Mouse (Mus musculus): ENCODE results near the gene Serpina3k. TPM values are rescaled to one million over a fixed set of nuclear protein-coding genes. Genes with fewer than 3 reads are reported as not detected.
"Not testable (repeated sequence)": the region's sequence is repeated elsewhere in the genome, so short reads cannot be mapped to it uniquely, and the experiment has no call there.

Gene Serpina3k
- not detected for total RNA-seq (2021)

DNA sequence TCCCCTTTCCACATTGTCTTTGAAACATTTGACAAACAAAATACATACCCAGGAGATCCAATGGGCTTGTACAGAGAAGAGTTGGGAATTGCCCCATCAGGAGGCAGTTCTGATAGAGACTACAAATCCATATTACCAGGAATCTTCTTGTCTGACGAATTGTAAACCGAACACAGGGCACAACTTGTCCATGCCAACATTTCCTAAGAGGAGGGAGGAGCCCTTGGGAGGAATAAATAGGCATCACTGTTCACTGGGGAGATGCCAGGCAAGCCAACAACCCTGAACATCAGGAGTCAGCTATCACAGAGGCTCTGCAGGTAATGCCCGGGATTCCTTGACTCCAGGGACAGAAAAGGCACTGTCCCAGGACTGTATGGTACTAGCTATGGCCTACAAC, at the start of gene Serpina3k, which contains the start of gene Serpina3m:
Gene Serpina3k, plus strand, starts transcription at position 261 of the 400 bp plus-strand sequence.
Gene Serpina3m, plus strand, starts transcription at position 261 of the 400 bp plus-strand sequence.
- DNase-seq; intact Hi-C loops (cut with DNase I): not testable (repeated sequence)

DNA sequence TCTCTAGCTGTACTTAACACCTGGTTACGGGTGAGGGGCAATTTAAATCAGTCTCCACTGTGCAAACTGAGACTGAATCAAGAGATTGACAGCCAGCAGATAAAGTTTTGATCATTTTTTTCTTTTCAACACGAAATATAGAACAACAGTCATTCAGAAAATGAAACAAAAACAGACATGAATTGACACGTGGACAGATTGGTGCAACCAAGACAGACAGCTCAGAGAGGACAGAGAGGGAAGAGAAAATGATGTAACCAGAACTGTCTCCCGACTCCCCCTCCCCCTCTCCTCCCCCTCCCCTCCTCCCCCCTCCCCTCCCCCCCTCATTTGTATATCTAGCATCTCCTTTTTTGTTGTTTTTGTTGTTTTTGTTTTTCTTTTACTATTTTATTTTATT, 48.4 kb upstream of the Serpina3k start:
- no peak for DNase-seq
- intact Hi-C loops (cut with DNase I), result no loop called here

DNA sequence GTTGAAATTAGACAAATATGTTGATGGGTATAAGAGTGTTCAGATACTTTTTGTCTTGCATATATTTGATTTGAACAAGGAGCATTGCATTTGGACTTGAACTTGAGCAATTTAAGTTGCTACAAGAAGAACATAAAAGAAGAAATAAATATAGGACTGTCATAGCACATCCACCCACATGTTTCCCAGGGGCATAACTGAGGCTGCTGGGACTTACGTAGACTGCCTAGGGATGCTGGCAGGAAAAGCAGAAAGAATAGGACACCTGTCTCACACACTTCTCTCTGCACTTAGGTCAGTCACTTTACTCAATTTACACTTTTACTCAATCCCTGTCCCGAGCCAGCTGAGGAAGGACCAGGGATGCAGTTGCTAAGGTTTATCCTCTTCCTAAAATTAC, 44.3 kb upstream of the Serpina3k start:
- intact Hi-C loops (cut with DNase I), result no loop called here
- DNase-seq, result no peak

DNA sequence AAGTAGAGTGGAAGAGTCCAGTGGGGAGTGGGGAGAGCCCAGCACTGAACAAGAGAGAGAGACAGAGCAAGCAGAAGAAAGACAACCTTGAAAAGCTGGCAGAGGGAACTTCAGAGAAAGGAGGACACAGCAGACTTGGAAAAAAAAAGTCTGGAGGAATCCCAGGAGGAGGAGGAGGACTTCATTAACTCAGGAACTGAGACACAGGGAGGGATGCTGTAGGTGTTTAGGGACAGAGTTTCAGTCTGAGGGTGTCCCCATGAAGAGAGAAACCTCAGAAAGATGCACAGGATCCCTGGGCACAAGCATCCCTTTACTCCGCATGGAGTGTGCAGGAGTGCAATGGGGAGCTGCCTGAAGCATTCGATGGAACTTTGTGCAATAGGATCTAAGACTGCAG, 40.2 kb upstream of the Serpina3k start:
- DNase-seq, result no peak
- intact Hi-C loops (cut with DNase I), result no loop called here

DNA sequence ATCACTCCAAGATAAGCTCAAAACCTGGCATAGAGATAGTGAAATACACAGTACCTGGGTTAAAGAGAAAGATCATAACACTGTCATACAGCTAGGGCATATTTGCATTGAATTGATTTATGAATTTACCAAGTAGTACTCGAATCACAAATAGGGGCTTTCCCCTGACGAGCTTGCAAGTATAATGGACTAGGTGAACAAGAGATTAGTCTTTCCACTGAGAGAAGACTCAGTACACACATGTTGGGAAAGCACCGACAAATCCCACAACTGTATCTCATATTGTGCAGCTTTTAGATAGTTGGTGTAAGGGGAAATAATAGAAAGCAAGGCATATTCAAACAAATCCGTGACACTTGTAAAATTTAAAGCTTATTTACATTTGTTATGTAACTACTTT, 32.3 kb upstream of the Serpina3k start:
- intact Hi-C loops (cut with DNase I), result no loop called here
- DNase-seq, result no peak

DNA sequence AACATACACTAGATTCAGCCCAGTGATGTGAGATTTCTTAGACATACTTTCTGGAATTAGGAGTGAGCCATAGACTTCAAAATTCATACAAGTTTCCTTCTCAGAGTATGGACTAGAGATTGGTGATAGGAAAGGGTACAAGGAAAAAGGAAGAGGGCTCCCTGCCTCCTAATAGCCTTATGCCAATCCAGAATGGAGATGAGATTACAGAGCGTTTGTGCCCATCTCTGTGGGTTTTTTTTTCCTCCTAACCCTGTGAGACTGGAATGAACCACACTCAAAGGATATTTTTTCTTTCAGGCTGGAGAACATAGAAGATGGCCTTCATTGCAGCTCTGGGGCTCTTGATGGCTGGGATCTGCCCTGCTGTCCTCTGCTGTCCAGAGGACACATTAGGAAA, 24.0 kb upstream of the Serpina3k start, which contains the start of gene Serpina3j:
Gene Serpina3j, plus strand, starts transcription at position 301 of the 400 bp plus-strand sequence.
- no peak for DNase-seq
- intact Hi-C loops (cut with DNase I), result no loop called here

DNA sequence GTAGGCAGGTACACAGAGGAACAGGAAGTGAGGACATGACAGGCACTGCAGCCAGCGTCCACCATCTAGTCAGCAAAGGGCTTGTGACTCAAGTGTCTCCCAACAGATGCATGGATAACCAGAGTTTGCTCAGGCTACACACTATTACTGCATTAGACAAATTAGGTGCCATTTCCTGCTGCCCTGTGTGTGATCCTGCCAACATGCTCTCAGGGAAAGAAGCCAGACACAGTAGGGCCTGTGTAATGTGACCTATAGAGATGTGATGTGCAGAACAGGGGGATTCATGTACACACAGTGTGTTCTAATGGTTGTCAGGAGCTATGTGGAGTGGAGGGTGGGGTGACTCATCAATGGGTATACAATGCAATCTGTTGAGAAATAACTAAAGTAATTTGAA, 15.8 kb upstream of the Serpina3k start:
- intact Hi-C loops (cut with DNase I), result no loop called here
- DNase-seq, result no peak

DNA sequence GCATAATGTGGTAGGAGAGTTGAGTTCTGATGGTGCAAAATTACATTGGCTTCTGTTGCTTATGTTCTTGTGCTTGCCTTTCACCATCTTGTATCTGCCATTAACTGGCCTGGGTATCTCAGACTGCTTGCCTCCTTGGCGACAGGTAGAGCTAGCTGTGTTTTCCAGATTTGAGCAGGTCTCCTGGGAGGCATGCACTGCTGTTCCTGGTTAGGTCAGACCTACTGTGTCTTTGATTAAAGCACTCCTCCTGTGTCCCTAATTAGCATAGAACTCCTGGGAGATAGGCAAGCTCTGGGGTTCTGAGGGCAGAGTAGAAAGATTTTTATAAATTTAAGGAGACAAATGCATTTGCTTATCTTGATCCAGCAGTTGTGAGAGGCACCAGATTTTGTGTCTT, 6.6 kb upstream of the Serpina3k start:
- no peak for DNase-seq
- intact Hi-C loops (cut with DNase I), result no loop called here

DNA sequence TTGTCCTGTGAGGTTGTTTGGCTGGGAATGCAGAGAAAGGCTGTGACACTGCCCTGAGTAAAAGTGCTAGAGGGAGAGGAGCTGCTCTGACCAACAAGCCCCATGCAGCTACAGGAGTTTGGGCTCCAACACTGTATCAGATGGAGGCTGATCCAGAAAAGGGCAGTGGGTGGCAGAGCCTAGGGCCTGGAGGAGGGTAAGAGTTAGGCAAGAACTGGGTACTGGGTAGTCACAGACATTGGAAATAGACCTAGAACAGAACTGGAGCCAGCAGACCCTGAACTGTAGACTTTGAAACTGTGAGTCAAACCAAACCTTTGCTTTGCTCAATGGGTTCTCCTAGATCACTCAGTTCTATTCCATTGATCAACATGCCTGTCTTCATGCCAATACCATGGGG, 1.4 kb upstream of the Serpina3k start:
- intact Hi-C loops (cut with DNase I); DNase-seq: not testable (repeated sequence)

DNA sequence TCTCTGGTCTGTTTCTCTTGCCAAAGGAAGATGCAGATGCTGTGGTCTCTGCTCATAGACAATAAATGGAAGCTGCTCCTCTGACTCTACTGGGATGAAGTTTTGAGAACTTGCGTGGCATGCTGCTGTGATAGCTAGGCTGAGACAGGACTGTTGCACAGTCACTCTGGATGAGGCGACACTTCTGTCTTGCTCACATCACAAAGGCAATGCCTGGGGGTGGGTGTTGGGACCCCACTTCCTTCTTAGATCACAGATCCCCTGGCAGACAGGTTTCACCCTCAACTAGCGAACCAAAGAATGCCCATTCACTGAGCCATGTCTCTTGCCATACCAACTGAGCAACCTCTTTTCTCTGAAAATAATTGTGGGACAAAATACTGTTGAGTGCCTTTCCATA, 419 bp downstream of the Serpina3k start:
- DNase-seq, result no peak
- intact Hi-C loops (cut with DNase I), result no loop called here

DNA sequence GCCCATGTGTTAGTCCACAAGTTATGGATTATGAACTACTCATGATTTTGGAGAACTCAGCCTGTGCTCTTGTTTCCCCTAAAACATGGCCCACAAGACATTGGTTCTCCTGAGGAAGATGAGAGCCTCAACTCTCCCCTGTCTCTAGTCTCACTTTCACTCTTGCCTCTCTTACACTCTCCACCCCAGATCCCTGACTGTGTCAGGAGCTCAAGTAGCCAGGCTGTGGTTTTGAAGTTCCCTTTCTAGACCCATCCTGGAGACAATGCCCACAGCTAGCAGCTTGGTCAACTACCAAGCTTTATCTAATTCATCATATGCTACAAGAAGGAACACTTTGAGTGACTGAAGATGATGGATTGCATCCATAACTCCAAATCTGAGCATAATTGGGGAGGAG, 4.2 kb downstream of the Serpina3k start:
- not testable (repeated sequence) for DNase-seq

DNA sequence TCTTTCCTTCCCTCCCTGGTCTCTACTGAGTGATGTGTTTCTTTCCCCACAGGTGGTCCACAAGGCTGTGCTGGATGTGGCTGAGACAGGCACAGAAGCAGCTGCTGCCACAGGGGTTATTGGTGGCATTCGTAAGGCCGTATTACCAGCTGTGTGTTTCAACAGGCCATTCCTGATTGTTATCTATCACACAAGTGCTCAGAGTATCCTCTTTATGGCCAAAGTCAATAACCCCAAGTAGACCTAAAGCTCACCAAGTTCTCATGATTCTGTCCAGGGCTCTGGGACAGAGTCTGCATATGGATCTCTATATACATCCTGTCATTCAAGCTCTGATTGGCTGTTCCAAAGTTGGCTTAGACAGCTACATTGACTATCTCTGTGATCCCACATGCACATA, 6.9 kb downstream of the Serpina3k start:
- intact Hi-C loops (cut with DNase I), result no loop called here
- no peak for DNase-seq

More for the DNA sequence above, 4.2 kb downstream of the Serpina3k start:
- intact Hi-C loops (cut with DNase I), result not testable (repeated sequence)

DNA sequence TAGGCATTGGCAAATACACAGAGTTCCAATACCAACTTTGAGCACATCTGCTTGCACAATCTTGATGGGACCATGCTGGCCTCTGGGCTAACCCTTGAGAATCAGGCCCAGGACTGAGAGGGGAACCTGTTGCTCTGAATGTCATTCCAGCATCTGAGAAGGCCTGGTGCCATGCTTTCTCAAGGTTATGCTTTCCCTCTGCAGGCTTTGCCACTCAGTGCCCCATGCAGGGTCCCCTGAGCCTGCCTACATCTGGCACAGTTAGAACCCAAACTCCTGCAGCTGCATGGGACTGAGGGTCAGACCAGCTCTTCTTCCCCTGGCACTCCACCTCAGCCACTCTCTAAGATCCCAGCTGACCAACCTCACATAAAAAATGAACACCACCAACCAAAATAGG, 7.4 kb downstream of the Serpina3k start:
- intact Hi-C loops (cut with DNase I), result no loop called here
- no peak for DNase-seq

DNA sequence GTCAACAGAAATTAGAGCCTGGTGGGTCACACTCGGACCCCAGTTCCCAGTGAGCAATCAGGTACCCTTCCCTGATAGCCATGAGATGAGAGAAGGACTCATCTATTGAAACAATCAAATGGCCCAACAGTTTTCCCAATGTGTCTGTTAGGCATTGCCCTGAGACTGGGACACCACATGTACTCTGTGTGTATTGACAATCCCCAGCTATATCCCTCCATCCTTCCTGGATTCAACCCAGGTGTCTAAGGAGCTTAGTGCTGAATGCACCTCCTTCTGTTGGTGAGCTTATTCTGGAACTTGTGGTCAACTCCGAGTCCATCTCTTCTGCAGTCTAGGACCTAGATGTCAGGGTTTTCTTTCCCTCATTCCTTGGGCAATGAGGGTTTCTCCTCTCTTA, 8.8 kb downstream of the Serpina3k start:
- intact Hi-C loops (cut with DNase I), result no loop called here
- no peak for DNase-seq

DNA sequence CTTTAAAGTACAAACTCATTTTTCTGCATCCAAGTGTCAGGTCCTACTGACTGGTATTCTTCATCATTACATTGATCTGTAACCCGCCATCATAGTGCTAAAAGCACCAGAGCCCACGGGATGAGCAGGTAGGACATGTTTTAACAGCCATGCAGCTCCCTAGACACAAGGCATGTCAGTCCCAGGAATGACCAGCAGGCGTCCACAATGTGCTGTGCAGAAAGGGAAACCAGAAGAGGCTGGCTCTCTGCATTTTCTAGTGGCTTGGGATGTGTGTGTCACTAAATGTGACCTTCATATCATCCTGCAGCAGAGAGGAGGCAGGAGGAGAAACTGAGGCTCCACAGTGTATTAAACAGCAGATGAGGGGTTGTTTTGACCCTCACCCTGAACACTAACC, 13.5 kb downstream of the Serpina3k start:
- intact Hi-C loops (cut with DNase I), result loop anchor here (10.0 kb wide), 1 partner anchor 63 kb away; no protein-coding TSS in a partner anchor

DNA sequence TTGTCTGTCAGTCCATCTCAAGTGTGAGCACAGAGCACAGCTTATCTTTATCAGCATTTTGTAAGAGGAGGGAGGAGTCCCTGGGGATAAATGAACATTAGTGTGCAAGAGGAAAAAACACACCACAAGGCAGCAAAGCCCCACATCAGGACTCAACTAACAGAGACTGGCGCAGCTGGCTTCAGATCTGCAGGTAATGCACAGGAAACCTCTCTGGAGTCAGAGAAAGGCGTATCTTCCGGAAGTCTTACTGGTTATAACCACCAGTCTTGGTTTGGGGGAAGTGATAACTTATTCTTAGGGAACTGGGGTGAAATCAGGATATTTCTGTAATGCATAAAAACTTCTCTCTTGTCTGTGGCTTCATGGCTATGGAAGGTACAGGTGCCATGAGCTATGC, 17.7 kb downstream of the Serpina3k start:
- no peak for DNase-seq

More for the DNA sequence above, 13.5 kb downstream of the Serpina3k start:
- peak; percentile 31 for DNase-seq

DNA sequence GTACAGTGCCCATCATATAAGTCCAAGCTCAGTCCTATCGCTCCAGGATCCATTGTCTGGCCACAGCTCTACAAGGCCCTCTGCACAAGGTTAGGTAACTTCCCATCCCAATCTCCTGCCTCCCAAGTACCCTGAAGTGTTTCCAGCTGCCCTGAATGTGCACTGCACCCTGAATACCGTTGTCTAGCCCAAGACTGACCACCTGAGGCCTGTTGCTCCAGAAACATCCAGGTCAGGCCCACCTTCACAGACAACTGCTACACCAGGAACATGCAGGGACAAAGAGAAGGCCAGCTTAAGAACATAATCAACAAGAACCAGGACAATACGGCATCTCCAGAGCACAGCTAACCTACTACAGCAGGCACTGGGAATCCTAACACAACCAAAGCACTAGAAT, 31.7 kb downstream of the Serpina3k start:
- intact Hi-C loops (cut with DNase I), result no loop called here
- DNase-seq, result no peak

More for the DNA sequence above, 17.7 kb downstream of the Serpina3k start:
- intact Hi-C loops (cut with DNase I), result loop anchor here (10.0 kb wide), 1 partner anchor 59 kb away; no protein-coding TSS in a partner anchor

DNA sequence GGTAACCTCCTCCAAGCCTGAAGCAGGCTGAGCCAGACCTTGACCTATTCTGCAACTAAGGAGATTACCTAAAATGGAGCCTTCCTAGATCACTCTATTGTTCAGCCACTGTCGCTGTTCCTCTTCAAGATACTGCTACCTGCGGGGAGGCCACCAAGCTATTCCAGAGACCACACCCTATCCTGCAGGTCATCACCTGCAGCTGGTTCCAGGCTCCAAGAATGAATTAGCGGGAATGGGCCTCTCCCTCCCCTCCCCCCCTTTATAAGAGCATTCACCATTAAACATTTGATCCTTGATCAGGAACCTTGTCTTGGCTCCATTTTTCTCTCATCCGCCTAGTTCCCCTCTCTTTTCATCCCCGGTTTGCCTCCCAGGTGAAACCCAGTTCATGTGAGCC, 38.9 kb downstream of the Serpina3k start:
- intact Hi-C loops (cut with DNase I); DNase-seq: not testable (repeated sequence)

DNA sequence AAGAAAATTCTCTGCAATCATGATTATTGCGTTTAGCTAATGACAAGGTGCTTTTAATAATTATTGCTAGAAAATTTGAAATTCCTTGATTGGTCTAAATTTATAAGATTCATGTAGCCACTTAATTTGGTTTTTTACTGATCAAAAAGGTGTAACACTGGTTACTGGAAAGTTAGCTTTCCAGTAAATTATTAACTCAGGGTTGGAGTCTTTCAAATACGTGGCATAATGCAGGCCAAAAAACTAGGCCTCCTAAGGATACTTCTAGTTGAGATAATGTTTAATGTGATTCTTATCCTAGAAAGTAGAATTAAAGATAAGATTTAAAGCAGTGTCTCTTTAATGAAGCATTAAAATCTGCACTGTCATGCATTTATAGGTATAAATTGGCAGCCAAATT, 40.1 kb downstream of the Serpina3k start:
- DNase-seq; intact Hi-C loops (cut with DNase I): not testable (repeated sequence)

DNA sequence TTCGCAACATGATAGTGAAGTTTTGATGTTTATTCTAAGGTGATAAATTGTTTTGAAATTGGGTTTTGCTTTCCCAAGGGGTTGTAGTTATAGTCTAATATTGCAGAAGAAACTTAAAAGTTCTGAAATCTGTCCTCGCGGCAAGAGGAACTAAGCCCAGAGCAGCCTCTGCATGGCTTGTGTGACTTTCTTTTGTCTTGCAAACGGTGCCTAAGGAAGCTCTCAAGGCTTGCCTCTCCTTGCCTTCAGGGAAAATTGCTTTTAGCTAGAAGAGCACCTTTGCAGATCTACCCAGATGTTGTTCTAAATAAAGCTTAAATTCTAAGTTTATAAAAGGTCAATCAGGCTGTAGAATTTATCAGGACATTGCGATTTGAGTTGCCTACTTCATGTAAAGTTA, 40.5 kb downstream of the Serpina3k start:
- DNase-seq; intact Hi-C loops (cut with DNase I): not testable (repeated sequence)

DNA sequence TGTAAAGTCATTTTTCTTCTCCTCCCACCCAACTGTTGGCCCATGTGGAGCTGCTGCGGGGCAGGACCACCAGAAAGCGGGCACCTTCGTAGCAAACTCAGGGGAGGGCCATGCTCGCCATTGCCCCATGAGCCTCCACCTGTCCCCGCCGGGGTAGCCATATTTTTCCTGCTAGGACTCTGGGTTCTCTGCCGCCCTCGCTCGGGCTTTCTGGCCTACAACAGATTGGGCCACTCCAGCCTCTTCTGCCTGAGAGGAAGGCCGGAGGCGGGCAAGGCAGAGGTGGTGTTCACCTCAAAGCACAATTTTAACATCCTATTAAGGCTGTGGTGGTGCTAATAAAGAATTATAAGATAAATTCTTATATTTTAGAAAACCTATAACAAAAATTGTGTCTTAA, 41.6 kb downstream of the Serpina3k start:
- no peak for DNase-seq
- intact Hi-C loops (cut with DNase I), result no loop called here

DNA sequence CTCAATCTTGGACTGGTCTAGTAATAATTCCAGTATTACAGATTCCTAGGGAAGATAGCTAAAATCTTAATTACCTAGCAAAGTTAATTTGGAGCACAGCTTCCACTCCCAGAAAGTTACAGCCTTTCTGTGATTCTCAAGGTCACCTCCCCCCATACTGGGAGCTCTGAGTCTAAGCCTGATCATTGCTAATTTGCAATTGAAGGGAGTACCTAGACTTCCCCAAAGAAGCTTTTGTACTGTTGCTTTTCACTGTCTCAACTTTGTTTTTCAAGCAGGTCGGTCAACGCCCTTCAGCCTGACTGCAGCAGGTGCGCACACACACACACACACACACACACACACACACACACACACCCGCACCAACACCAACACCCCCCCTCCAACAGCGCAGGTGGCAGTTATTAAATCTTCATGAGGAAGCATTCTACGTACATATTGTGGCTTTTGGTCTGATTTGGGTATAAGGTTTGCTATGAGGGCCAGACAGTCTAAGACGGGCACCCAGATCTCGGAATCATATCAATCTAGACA, 42.9 kb downstream of the Serpina3k start:
- DNase-seq; intact Hi-C loops (cut with DNase I): not testable (repeated sequence)

DNA sequence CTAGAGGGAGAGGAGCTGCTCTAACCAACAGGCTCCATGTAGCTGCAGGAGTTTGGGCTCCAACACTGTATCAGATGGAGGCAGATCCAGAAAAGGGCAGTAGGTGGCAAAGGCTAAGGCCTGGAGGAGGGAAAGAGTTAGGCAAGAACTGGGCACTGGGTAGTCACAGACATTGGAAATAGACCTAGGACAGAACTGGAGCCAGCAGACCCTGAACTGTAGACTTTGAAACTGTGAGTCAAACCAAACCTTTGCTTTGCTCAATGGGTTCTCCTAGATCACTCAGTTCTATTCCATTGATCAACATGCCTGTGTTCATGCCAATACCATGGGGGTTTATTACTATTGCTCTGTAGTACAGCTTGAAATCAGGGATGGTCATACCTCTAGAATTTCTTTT, 47.7 kb downstream of the Serpina3k start:
- intact Hi-C loops (cut with DNase I); DNase-seq: not testable (repeated sequence)

Data from left cerebral cortex, postnatal 4 days (tissue).